Mouse (Mus musculus) heart, embryonic 13.5 days (tissue): ENCODE data around the gene Sbds. TPM values are rescaled to one million over a fixed set of nuclear protein-coding genes. Genes with fewer than 3 reads are reported as not detected.
"Not testable (repeated sequence)": the region's sequence is repeated elsewhere in the genome, so short reads cannot be mapped to it uniquely, and the experiment has no call there.

ENCODE experiments used
- ATAC-seq: fragments of 200-750 bp; cut with Nextera tagmentation; 2 replicates; pipeline ENCODE4 v1.8.0; 2017; ENCODE audit warnings: moderate TSS enrichment; ENCODE audit not compliant: insufficient number of reproducible peaks, low FRiP score, low TSS enrichment; ENCODE audit errors: extremely low read depth
- H3K27ac ChIP-seq: fragments of 300-500 bp; sonication (generic); replicated peaks from 2 replicates; pipeline ENCODE4 v1.5.1; 2015; ENCODE audit warnings: moderate library complexity, mild to moderate bottlenecking, inconsistent platforms
- H3K27me3 ChIP-seq: fragments of 300-500 bp; sonication (generic); replicated peaks from 2 replicates; pipeline ENCODE4 v1.6.1; 2015; ENCODE audit warnings: mild to moderate bottlenecking, inconsistent platforms
- H3K36me3 ChIP-seq: fragments of 300-500 bp; sonication (generic); 2 replicates; pipeline ENCODE4 v1.6.1; 2015; ENCODE audit warnings: mild to moderate bottlenecking, inconsistent platforms
- H3K4me1 ChIP-seq: fragments of 300-500 bp; sonication (generic); 2 replicates; pipeline ENCODE4 v1.6.1; 2015; ENCODE audit warnings: inconsistent platforms
- H3K4me2 ChIP-seq: fragments of 300-500 bp; sonication (generic); 2 replicates; pipeline ENCODE4 v1.6.1; 2015; ENCODE audit warnings: inconsistent platforms, mild to moderate bottlenecking, moderate library complexity
- H3K4me3 ChIP-seq: fragments of 300-500 bp; sonication (generic); 2 replicates; pipeline ENCODE4 v1.5.1; 2015; ENCODE audit warnings: moderate library complexity, mild to moderate bottlenecking, inconsistent platforms
- H3K9ac ChIP-seq: fragments of 300-500 bp; sonication (generic); 2 replicates; pipeline ENCODE4 v1.6.1; 2015; ENCODE audit warnings: inconsistent platforms, mild to moderate bottlenecking, moderate library complexity
- H3K9me3 ChIP-seq: fragments of 300-500 bp; sonication (generic); 2 replicates; pipeline ENCODE4 v1.6.1; 2016; ENCODE audit warnings: inconsistent platforms
- WGBS: fragments of 180-500 bp; shearing (Covaris S2); methylation state at CpG from one replicate; pipeline ENCODE4 v1.1.7; 2015; ENCODE audit warnings: mixed read lengths; 5-methylcytosine and 5-hydroxymethylcytosine counted together
- polyA plus RNA-seq: library from polyadenylated mRNA; unstranded; fragments of >200 nt; fragmentation: Nextera tagmentation; extraction: Ambion mirVana; gene quantifications from 2 replicates; pipeline ENCODE4 v1.2.1, GENCODE M21; 2015

Sbds gene
- polyA plus RNA-seq, 1 experiment from 2014 or later, result 52.3 TPM

GRCm38 (mm10) chr5:130256678-130257271 is 1.4 kb upstream of the Sbds start:
- Histone ChIP-seq H3K4me1 (peaks cover 24% of the 10 kb centered on the region), H3K36me3 (peaks cover 35% of the 10 kb centered on the region), H3K9ac (peak overlapping the region; percentile 94), H3K4me3 (peak overlapping the region; percentile 73), H3K27ac (peak overlapping the region; percentile 84), H3K9me3 (no peaks in the 10 kb centered on the region), H3K4me2 (peak overlapping the region; percentile 92), H3K27me3 (no peaks in the 10 kb centered on the region)
- under 1% methylated on average over 25 of the region's 25 CpGs for WGBS
- peak; percentile 91 for ATAC-seq

- 27% methylated on average over 20 of the region's 20 CpGs for WGBS
- H3K9me3 ChIP-seq, ATAC-seq, H3K27me3 ChIP-seq: not testable (repeated sequence)
- Histone ChIP-seq H3K4me1 (peaks cover 24% of the 10 kb centered on the region), H3K27ac (peak overlapping the region; percentile 76), H3K36me3 (peaks cover 38% of the 10 kb centered on the region), H3K4me2 (peak overlapping the region; percentile 92), H3K9ac (peak overlapping the region; percentile 75), H3K4me3 (peak overlapping the region; percentile 73)
Measured at GRCm38 (mm10) chr5:130255799-130256525, 632 bp upstream of the Sbds start.

- H3K4me2 ChIP-seq, result peak overlapping the region; percentile 92
- H3K27ac ChIP-seq, result peak overlapping the region; percentile 89
- H3K4me1 ChIP-seq, result peaks cover 24% of the 10 kb centered on the region
- H3K4me3 ChIP-seq, result peak overlapping the region; percentile 73
- WGBS, result 8% methylated on average over 19 of the region's 19 CpGs
- H3K9ac ChIP-seq, result peak overlapping the region; percentile 92
- peaks cover 50% of the 10 kb centered on the region for H3K36me3 ChIP-seq
- H3K9me3 ChIP-seq, result no peaks in the 10 kb centered on the region
- no peaks in the 10 kb centered on the region for H3K27me3 ChIP-seq
- ATAC-seq, result no peak
Measured at GRCm38 (mm10) chr5:130254164-130255016, 940 bp downstream of the Sbds start.

- WGBS, result 58% methylated on average over 5 of the region's 5 CpGs
Measured at GRCm38 (mm10) chr5:130247823-130248222, 7.5 kb downstream of the Sbds start.

GRCm38 (mm10) chr5:130241426-130241825 is 13.9 kb downstream of the Sbds start:
- Histone ChIP-seq H3K27me3 (no peaks in the 10 kb centered on the region), H3K36me3 (peaks cover 100% of the 10 kb centered on the region), H3K27ac (no peak overlapping the region), H3K9ac (no peak overlapping the region), H3K9me3 (no peaks in the 10 kb centered on the region), H3K4me1 (no peaks in the 10 kb centered on the region), H3K4me2 (no peak overlapping the region), H3K4me3 (no peak overlapping the region)
- WGBS, result 92% methylated on average over 12 of the region's 12 CpGs
- ATAC-seq, result no peak

More at GRCm38 (mm10) chr5:130247823-130248222, 7.5 kb downstream of the Sbds start:
- Histone ChIP-seq H3K4me3 (no peak overlapping the region), H3K27ac (no peak overlapping the region), H3K9ac (no peak overlapping the region), H3K27me3 (no peaks in the 10 kb centered on the region), H3K4me2 (no peak overlapping the region), H3K36me3 (peaks cover 100% of the 10 kb centered on the region), H3K9me3 (no peaks in the 10 kb centered on the region), H3K4me1 (no peaks in the 10 kb centered on the region)
- no peak for ATAC-seq

- Histone ChIP-seq H3K27ac (no peak overlapping the region), H3K4me2 (no peak overlapping the region), H3K36me3 (peaks cover 100% of the 10 kb centered on the region), H3K9me3 (no peaks in the 10 kb centered on the region), H3K27me3 (no peaks in the 10 kb centered on the region), H3K4me1 (no peaks in the 10 kb centered on the region), H3K9ac (no peak overlapping the region), H3K4me3 (no peak overlapping the region)
- 95% methylated on average over 2 of the region's 2 CpGs for WGBS
- no peak for ATAC-seq
Measured at GRCm38 (mm10) chr5:130239856-130240255, 15.5 kb downstream of the Sbds start.

GRCm38 (mm10) chr5:130239236-130239635 is 16.1 kb downstream of the Sbds start:
- H3K4me3 ChIP-seq, result no peak overlapping the region
- no peaks in the 10 kb centered on the region for H3K9me3 ChIP-seq
- H3K4me1 ChIP-seq, result no peaks in the 10 kb centered on the region
- no peak for ATAC-seq
- H3K27ac ChIP-seq, result no peak overlapping the region
- no peak overlapping the region for H3K9ac ChIP-seq
- H3K27me3 ChIP-seq, result no peaks in the 10 kb centered on the region
- H3K4me2 ChIP-seq, result no peak overlapping the region
- WGBS, result 85% methylated on average over 7 of the region's 7 CpGs
- H3K36me3 ChIP-seq, result peaks cover 100% of the 10 kb centered on the region

GRCm38 (mm10) chr5:130236302-130236701 is 19.0 kb downstream of the Sbds start:
- WGBS, result 95% methylated on average over 8 of the region's 8 CpGs
- no peak overlapping the region for H3K4me2 ChIP-seq
- no peaks in the 10 kb centered on the region for H3K27me3 ChIP-seq
- ATAC-seq, result no peak
- H3K4me3 ChIP-seq, result no peak overlapping the region
- no peak overlapping the region for H3K27ac ChIP-seq
- peaks cover 100% of the 10 kb centered on the region for H3K36me3 ChIP-seq
- no peak overlapping the region for H3K9ac ChIP-seq
- H3K4me1 ChIP-seq, result no peaks in the 10 kb centered on the region
- H3K9me3 ChIP-seq, result no peaks in the 10 kb centered on the region

GRCm38 (mm10) chr5:130228120-130228519 is 27.2 kb downstream of the Sbds start:
- ATAC-seq, result no peak
- 74% methylated on average over 4 of the region's 4 CpGs for WGBS
- H3K27ac ChIP-seq, result no peak overlapping the region
- H3K9me3 ChIP-seq, result no peaks in the 10 kb centered on the region
- no peak overlapping the region for H3K4me2 ChIP-seq
- H3K4me3 ChIP-seq, result no peak overlapping the region
- H3K36me3 ChIP-seq, result peaks cover 51% of the 10 kb centered on the region
- H3K4me1 ChIP-seq, result peaks cover 25% of the 10 kb centered on the region
- no peaks in the 10 kb centered on the region for H3K27me3 ChIP-seq
- no peak overlapping the region for H3K9ac ChIP-seq

GRCm38 (mm10) chr5:130226790-130227189 is 28.5 kb downstream of the Sbds start:
- peaks cover 38% of the 10 kb centered on the region for H3K36me3 ChIP-seq
- peak overlapping the region; percentile 44 for H3K9ac ChIP-seq
- H3K9me3 ChIP-seq, result no peaks in the 10 kb centered on the region
- H3K27me3 ChIP-seq, result no peaks in the 10 kb centered on the region
- H3K4me3 ChIP-seq, result no peak overlapping the region
- 81% methylated on average over 3 of the region's 3 CpGs for WGBS
- no peak for ATAC-seq
- peaks cover 28% of the 10 kb centered on the region for H3K4me1 ChIP-seq
- H3K27ac ChIP-seq, result no peak overlapping the region
- no peak overlapping the region for H3K4me2 ChIP-seq
